Mouse (Mus musculus): ENCODE measurements around the gene Cep128. TPM values are rescaled to one million over a fixed set of nuclear protein-coding genes. Genes with fewer than 3 reads are reported as not detected.

Gene Cep128
- total and polyA plus RNA-seq, 3 experiments: 8.9 to 16.1 (median 13.5) TPM

- in situ Hi-C loops (cut with MboI; ENCODE audit: low pct_ligation_motif_present, low pct_unique_long_range_greater_than_20kb, low sequenced_read_pairs): loop anchor here (25.0 kb wide), 1 partner anchor 338 kb away; the partner anchor contains the start of gene Dio2
- dilution Hi-C loops (cut with MboI; ENCODE audit: extremely low pct_ligation_motif_present, extremely low pct_unique_long_range_greater_than_20kb, low sequenced_read_pairs): no loop called here
- no peak overlapping the region for H3K4me3 ChIP-seq (replicated peaks in 1 of 3; ENCODE audit: low read depth in 2 of 3, low read length in 2 of 3, poor library complexity in 1 of 3)
- no peaks in the 10 kb centered on the region for H3K9me3 ChIP-seq (replicated peaks; ENCODE audit: low read length)
- TF ChIP-seq CHD2 (IDR thresholded peaks at IDR 0.05; ENCODE audit: low read length): no peak
- TF ChIP-seq MXI1 (IDR thresholded peaks at IDR 0.05; ENCODE audit: low read depth, low read length): no peak
- no peak for TF ChIP-seq POLR2A (IDR thresholded peaks at IDR 0.05; ENCODE audit: low read depth, low read length)
- no peak for TF ChIP-seq MAZ (IDR thresholded peaks at IDR 0.05; ENCODE audit: low read depth, low read length)
- no peak for TF ChIP-seq RAD21 (IDR thresholded peaks at IDR 0.05; ENCODE audit: low read depth, low read length)
- TF ChIP-seq E2F4 (IDR thresholded peaks at IDR 0.05; ENCODE audit: insufficient replicate concordance, low read depth, low read length): no peak
- no peak for TF ChIP-seq EP300 (IDR thresholded peaks at IDR 0.05; ENCODE audit: low read length)
- no peak overlapping the region for H3K9ac ChIP-seq (ENCODE audit: insufficient read depth, low read depth)
- no peak overlapping the region for H3K27ac ChIP-seq (ENCODE audit: insufficient read depth, low read depth)
- no peak overlapping the region for H3K4me2 ChIP-seq (ENCODE audit: insufficient read depth, low read depth, poor library complexity, severe bottlenecking)
- H3K4me1 ChIP-seq (ENCODE audit: control insufficient read depth in 1 of 2, insufficient read depth in 2 of 2): peaks cover 0 to 9% of the 10 kb centered on the region in 2 experiments; a peak in 2 of 4 replicates
- H3K79me2 ChIP-seq (replicated peaks; ENCODE audit: control insufficient read depth, extremely low read depth, insufficient read depth, poor library complexity, severe bottlenecking): no peaks in the 10 kb centered on the region
- no peaks in the 10 kb centered on the region for H3K27me3 ChIP-seq (replicated peaks)
- peaks cover 0 to 2% of the 10 kb centered on the region in 2 experiments for H3K36me3 ChIP-seq (replicated peaks in 1 of 2; ENCODE audit: control insufficient read depth in 1 of 2, insufficient read depth in 1 of 2, low read length in 1 of 2)
- no peak for DNase-seq (ENCODE audit: extremely low read depth)
Observed at GRCm38 (mm10) chr12:91075600-91075999, 308.6 kb downstream of the Cep128 start.

GRCm38 (mm10) chr12:91070551-91071045 is 313.6 kb downstream of the Cep128 start:
- Histone ChIP-seq H3K27ac (ENCODE audit: insufficient read depth, low read depth) (no peak overlapping the region), H3K9ac (ENCODE audit: insufficient read depth, low read depth) (no peak overlapping the region), H3K9me3 (replicated peaks; ENCODE audit: low read length) (no peaks in the 10 kb centered on the region), H3K36me3 (replicated peaks in 1 of 2; ENCODE audit: control insufficient read depth in 1 of 2, insufficient read depth in 1 of 2, low read length in 1 of 2) (no peaks in the 10 kb centered on the region), H3K4me2 (ENCODE audit: insufficient read depth, low read depth, poor library complexity, severe bottlenecking) (no peak overlapping the region), H3K4me3 (replicated peaks in 1 of 3; ENCODE audit: low read depth in 2 of 3, low read length in 2 of 3, poor library complexity in 1 of 3) (no peak overlapping the region), H3K27me3 (replicated peaks) (no peaks in the 10 kb centered on the region), H3K79me2 (replicated peaks; ENCODE audit: control insufficient read depth, extremely low read depth, insufficient read depth, poor library complexity, severe bottlenecking) (no peaks in the 10 kb centered on the region), H3K4me1 (ENCODE audit: control insufficient read depth in 1 of 2, insufficient read depth in 2 of 2) (no peaks in the 10 kb centered on the region)
- no peak for TF ChIP-seq ETS1 (conservative IDR thresholded peaks at IDR 0.05; ENCODE audit: low read depth, low read length)
- no peak for TF ChIP-seq USF2 (conservative IDR thresholded peaks at IDR 0.05; ENCODE audit: low read depth, low read length)
- no peak for TF ChIP-seq SMC3 (IDR thresholded peaks at IDR 0.05; ENCODE audit: low read depth, low read length)
- no peak for TF ChIP-seq ELF1 (IDR thresholded peaks at IDR 0.05; ENCODE audit: low read depth, low read length)
- no peak for TF ChIP-seq JUN (IDR thresholded peaks at IDR 0.05; ENCODE audit: insufficient read depth, low read depth, low read length)
- TF ChIP-seq MEF2A (IDR thresholded peaks at IDR 0.05; ENCODE audit: borderline replicate concordance, low read depth, low read length): no peak
- no peak for TF ChIP-seq ZKSCAN1 (IDR thresholded peaks at IDR 0.05; ENCODE audit: borderline replicate concordance, low read depth, low read length)
- no peak for TF ChIP-seq SIN3A (IDR thresholded peaks at IDR 0.05; ENCODE audit: low read length)
- no peak for TF ChIP-seq POLR2A (IDR thresholded peaks at IDR 0.05; ENCODE audit: low read depth, low read length)
- no peak for TF ChIP-seq E2F4 (IDR thresholded peaks at IDR 0.05; ENCODE audit: insufficient replicate concordance, low read depth, low read length)
- no peak for TF ChIP-seq ZC3H11A (IDR thresholded peaks at IDR 0.05; ENCODE audit: low read depth, low read length)
- no peak for TF ChIP-seq TCF12 (IDR thresholded peaks at IDR 0.05; ENCODE audit: low read depth, low read length)
- no peak for TF ChIP-seq MXI1 (IDR thresholded peaks at IDR 0.05; ENCODE audit: low read depth, low read length)
- TF ChIP-seq USF1 (IDR thresholded peaks at IDR 0.05; ENCODE audit: low read depth, low read length): no peak
- TF ChIP-seq GABPA (IDR thresholded peaks at IDR 0.05; ENCODE audit: insufficient replicate concordance, low read depth, low read length): no peak
- no peak for TF ChIP-seq NELFE (IDR thresholded peaks at IDR 0.05; ENCODE audit: low read depth, low read length)
- TF ChIP-seq EP300 (IDR thresholded peaks at IDR 0.05; ENCODE audit: low read length): no peak
- no peak for DNase-seq (ENCODE audit: extremely low read depth)
- dilution Hi-C loops (cut with MboI; ENCODE audit: extremely low pct_ligation_motif_present, extremely low pct_unique_long_range_greater_than_20kb, low sequenced_read_pairs) (no loop called here), in situ Hi-C loops (cut with MboI; ENCODE audit: low pct_ligation_motif_present, low pct_unique_long_range_greater_than_20kb, low sequenced_read_pairs) (no loop called here)
